Mouse (Mus musculus) testis, adult 2 months (tissue): Measurements from ENCODE around the gene Ccer2.
A peak's percentile ranks its signal among the peaks of the same experiment; 100 is the strongest.

Experiments used
- CTCF ChIP-seq: fragments of 200-500 bp; IDR thresholded peaks from 2 replicates; pipeline ENCODE4 v1.5.1; 2012; ENCODE audit warnings: low read depth, mild to moderate bottlenecking, inconsistent platforms, low read length, moderate library complexity; ENCODE audit not compliant: control insufficient read depth, insufficient read depth, insufficient replicate concordance
- POLR2A ChIP-seq: fragments of 200-500 bp; IDR thresholded peaks from 2 replicates; pipeline ENCODE4 v1.6.1; 2012; ENCODE audit warnings: low read depth, mild to moderate bottlenecking, inconsistent platforms, low read length, moderate library complexity; ENCODE audit not compliant: control insufficient read depth

GRCm38 (mm10) chr7:28796562-28796975, 40.6 kb downstream of the Ccer2 start:
- TF ChIP-seq POLR2A: no peak
- TF ChIP-seq CTCF: peak; percentile 99
